Mouse (Mus musculus) ovary, adult 18-20 months (tissue): ENCODE results near the gene Gsg1l.

Experiments
- DNase-seq: peaks from one replicate; pipeline ENCODE4 v3.0.0; 2022; ENCODE audit warnings: low spot score, mixed read lengths

Gene Gsg1l

GRCm38 (mm10) chr7:126082286-126082741 lies at the start of gene Gsg1l:
Gene Gsg1l (minus strand): TSS chr7:126082411.
- no peak for DNase-seq

- DNase-seq, result no peak
These were observed 45.5 kb upstream of the Gsg1l start for GRCm38 (mm10) chr7:126127673-126128072.

GRCm38 (mm10) chr7:126126502-126126901 lies 44.3 kb upstream of the Gsg1l start:
- no peak for DNase-seq

- no peak for DNase-seq
These were observed 39.3 kb upstream of the Gsg1l start for GRCm38 (mm10) chr7:126121533-126121932.

GRCm38 (mm10) chr7:126119819-126120218 lies 37.6 kb upstream of the Gsg1l start:
- DNase-seq, result no peak

- DNase-seq, result no peak
These were observed 31.1 kb upstream of the Gsg1l start for GRCm38 (mm10) chr7:126113263-126113662.

- no peak for DNase-seq
These were observed 29.0 kb upstream of the Gsg1l start for GRCm38 (mm10) chr7:126111230-126111629.

GRCm38 (mm10) chr7:126109898-126110297 lies 27.7 kb upstream of the Gsg1l start:
- DNase-seq, result no peak

GRCm38 (mm10) chr7:126100440-126100839 lies 18.2 kb upstream of the Gsg1l start:
- DNase-seq, result no peak

- DNase-seq, result no peak
These were observed 17.6 kb upstream of the Gsg1l start for GRCm38 (mm10) chr7:126099835-126100234.

GRCm38 (mm10) chr7:126099163-126099775 lies 17.1 kb upstream of the Gsg1l start:
- peak; percentile 71 for DNase-seq

GRCm38 (mm10) chr7:126097219-126097915 lies 15.2 kb upstream of the Gsg1l start:
- DNase-seq, result no peak

- no peak for DNase-seq
These were observed 14.4 kb upstream of the Gsg1l start for GRCm38 (mm10) chr7:126096596-126096995.

- no peak for DNase-seq
These were observed 12.5 kb upstream of the Gsg1l start for GRCm38 (mm10) chr7:126094738-126095137.

GRCm38 (mm10) chr7:126093162-126093561 lies 11.0 kb upstream of the Gsg1l start:
- DNase-seq, result no peak

GRCm38 (mm10) chr7:126089782-126090181 lies 7.6 kb upstream of the Gsg1l start:
- DNase-seq, result no peak

- no peak for DNase-seq
These were observed 5.9 kb upstream of the Gsg1l start for GRCm38 (mm10) chr7:126088155-126088554.

- no peak for DNase-seq
These were observed 5.4 kb upstream of the Gsg1l start for GRCm38 (mm10) chr7:126087602-126088001.

- DNase-seq, result no peak
These were observed 4.1 kb upstream of the Gsg1l start for GRCm38 (mm10) chr7:126086321-126086741.

- no peak for DNase-seq
These were observed 2.9 kb upstream of the Gsg1l start for GRCm38 (mm10) chr7:126085154-126085553.

- DNase-seq, result no peak
These were observed 1.8 kb upstream of the Gsg1l start for GRCm38 (mm10) chr7:126083980-126084348.

GRCm38 (mm10) chr7:126083341-126083979 lies 1.2 kb upstream of the Gsg1l start:
- no peak for DNase-seq

- no peak for DNase-seq
These were observed 405 bp downstream of the Gsg1l start for GRCm38 (mm10) chr7:126081727-126082285.
